Mouse (Mus musculus): ENCODE results near the gene Gm9944.

Gene Gm9944

DNA sequence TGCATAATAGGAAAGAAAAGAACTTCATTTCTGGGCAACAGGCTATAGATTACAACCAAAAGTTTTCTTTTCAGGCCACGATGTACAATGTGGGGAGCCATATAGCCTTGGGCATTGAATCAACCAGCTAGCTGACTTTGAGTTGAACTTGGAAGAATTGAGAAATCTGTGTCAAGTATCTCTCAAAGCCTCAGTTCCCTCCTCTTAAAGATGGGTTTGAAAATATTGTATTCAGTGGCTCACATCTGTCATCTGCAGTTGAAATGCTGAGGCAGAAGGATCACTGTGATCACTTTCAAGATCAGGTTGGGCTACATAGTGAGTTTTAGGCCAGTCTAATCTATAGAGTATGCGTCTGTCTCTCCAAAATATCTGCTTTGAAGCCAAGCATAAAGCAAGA, at the start of gene Gm9944:
Gm9944 (minus strand) TSS at position 101 of the 400 bp plus-strand sequence.
- in situ Hi-C loops (cut with MboI, MseI): no loop called here

DNA sequence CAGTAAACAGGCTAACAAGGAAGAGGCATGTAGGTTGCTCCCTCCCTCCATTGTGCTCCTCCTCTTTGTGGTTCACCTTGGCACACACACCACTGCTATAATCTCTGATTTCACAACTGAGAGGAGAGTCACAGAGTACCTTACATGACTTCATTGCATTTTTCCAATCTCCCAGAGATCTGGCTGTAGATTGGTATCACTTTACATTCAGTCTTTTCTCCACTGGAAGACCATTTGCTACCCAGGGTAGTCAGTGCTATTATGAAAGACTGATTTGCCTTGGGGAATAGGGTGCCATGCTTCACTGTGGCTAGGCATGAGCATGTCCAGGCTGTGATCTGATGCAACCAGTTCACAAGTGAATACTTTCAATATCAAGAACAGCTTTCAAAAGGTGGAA, 40.2 kb upstream of the Gm9944 start:
- in situ Hi-C loops (cut with MboI, MseI): no loop called here

GRCm38 (mm10) chr4:144468091-144468490, 15.0 kb upstream of the Gm9944 start:
- in situ Hi-C loops (cut with MboI, MseI): no loop called here

DNA sequence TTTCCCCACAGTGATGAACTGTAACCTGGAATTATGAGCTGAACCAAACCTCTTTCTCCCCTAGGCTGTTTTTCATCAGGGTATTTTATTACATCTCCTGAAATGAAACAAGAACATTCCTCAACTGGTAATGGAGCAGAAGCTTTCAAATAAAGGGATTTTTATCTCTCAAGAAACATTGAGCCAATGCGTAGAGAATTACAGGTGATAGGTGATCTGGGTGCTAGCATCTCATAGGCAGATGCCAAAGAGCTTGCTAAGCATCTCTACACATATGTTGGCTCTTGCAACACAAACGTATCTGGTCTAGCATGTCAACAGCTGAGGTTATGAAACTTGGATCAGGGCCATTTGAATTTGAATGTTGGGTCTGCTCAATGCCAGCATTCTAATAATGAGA, 12.1 kb upstream of the Gm9944 start:
- in situ Hi-C loops (cut with MboI, MseI): no loop called here

- in situ Hi-C loops (cut with MboI, MseI): no loop called here
These were observed 10.5 kb upstream of the Gm9944 start, which contains the start of gene Aadacl3 for GRCm38 (mm10) chr4:144463656-144464055. Gene Aadacl3 (minus strand): TSS chr4:144463756.

DNA sequence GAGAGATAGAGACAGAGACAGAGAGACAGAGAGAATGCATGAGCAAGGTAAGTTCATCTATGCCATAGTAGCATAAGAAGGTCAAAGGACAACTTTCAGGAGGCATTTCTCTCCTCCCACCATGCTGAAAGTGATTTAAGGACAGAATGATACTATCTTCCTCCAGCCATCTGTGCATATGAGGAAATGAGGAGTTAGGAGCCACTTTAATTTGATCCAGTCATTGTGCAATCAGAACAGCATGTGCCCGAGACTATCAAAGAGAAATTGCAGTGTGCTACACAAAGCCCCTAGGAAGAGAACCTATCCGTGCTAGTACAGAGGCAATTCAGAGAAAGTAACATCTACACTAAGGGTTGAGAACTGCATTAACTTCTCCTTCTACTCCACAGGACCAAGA, 4.6 kb downstream of the Gm9944 start:
- in situ Hi-C loops (cut with MboI, MseI): no loop called here

DNA sequence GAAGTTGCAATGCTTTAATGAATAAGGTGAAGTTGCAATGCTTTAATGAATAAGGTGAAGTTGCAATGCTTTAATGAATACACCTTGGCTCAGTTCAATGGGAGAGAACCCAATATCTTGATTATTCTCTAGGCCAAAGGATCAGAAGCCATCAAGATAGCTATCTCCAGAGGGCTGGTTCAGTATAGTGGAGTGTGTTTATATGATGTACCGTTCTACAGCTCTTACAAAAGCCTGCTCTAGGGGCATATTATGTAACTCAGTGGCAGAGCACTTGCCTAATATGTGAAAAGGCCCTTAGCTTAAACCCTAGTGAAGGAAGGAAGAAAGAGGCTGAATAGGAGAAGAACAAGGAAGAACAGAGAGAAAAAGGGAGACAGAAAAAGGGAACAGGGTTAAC, 11.5 kb downstream of the Gm9944 start:
- in situ Hi-C loops (cut with MboI, MseI): no loop called here

- in situ Hi-C loops (cut with MboI, MseI): no loop called here
These were observed 12.0 kb downstream of the Gm9944 start for GRCm38 (mm10) chr4:144441095-144441494.

DNA sequence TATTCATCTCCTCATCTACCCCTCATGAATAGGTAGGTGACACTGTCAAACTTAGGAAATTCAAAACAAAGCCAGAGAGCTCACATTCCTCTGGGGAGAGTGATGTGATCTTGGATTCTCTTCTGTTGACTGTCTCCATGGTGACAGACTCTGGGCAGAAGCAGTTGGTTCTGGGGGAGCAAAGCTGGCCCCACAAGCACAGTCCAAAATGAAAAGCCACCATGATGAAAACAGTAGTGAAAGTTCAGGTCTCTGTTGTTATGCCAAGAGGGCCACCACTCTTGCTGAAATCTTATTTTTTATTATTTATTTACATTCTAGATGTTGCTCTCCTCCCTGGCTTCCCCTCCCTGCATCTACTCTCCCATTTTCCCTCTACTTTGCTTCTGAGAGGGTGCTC, 14.4 kb downstream of the Gm9944 start, which contains the start of gene 1700012P22Rik:
1700012P22Rik (minus strand) TSS at position 101 of the 400 bp plus-strand sequence.
- in situ Hi-C loops (cut with MboI, MseI): no loop called here

GRCm38 (mm10) chr4:144433216-144433615, 19.9 kb downstream of the Gm9944 start:
- in situ Hi-C loops (cut with MboI, MseI): no loop called here

GRCm38 (mm10) chr4:144430723-144431122, 22.4 kb downstream of the Gm9944 start:
- in situ Hi-C loops (cut with MboI, MseI): no loop called here

GRCm38 (mm10) chr4:144428868-144429267, 24.2 kb downstream of the Gm9944 start:
- in situ Hi-C loops (cut with MboI, MseI): no loop called here

DNA sequence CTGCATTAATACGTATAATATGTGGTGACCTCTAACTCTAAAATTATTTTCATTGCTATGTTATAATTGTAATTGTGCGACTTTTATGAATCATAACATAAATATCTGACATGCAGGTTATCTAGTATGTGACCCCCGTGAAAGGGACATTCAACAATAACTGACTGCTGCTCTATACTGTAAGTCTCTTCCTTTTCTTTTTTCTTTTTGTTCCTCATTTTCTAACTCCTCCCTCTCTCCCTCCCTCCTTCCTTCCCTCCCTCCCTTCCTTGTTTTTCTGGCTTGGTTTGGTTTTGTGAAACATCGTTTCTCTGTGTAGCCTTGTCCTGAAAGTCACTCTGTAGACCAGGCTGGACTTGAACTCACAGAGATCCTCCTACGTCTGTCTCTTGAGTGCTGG, 28.5 kb downstream of the Gm9944 start:
- in situ Hi-C loops (cut with MboI, MseI): no loop called here

GRCm38 (mm10) chr4:144420644-144421043, 32.5 kb downstream of the Gm9944 start:
- in situ Hi-C loops (cut with MboI, MseI): no loop called here

DNA sequence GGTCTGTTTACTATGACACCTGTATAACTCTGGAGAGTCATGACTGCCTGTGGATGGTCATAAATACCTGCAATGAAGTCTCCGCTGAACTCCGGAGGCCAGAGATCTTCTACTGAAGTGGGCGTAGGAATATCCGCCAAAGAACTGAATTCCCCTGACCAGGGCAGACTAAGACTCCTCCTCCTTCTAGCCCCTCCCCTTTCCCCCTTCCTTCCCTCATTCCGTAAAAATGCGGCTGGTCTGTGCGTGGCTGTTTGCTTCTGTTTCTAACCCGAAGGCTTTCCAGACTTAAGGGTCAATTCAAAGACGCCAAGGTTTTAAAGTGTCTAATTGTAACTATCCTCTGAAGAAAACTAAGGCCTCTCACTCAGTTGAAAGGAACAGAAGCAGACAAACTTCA, 44.8 kb downstream of the Gm9944 start, which contains the start of gene Pramef12:
Pramef12 (minus strand) TSS at position 175 of the 400 bp plus-strand sequence.
- in situ Hi-C loops (cut with MboI, MseI): no loop called here

DNA sequence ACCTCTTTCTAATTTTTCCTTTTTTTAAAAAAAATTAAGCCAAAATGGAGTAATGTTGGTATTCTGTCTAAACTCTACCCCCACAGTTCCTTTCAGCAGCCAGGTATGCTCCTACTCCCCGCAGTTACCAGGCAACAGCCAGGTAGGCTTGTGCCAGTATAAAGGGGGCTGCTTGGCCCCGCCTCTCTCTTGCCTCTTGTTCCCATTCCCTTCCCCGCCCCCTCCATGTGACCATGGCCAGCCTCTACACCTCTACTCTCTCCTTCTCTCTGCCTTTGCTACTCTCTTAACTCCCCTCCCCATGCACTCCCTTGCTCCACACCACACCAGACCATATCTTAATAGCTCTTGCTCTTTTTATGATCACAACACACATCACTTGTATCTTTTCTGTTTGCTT, 46.9 kb downstream of the Gm9944 start:
- in situ Hi-C loops (cut with MboI, MseI): no loop called here

GRCm38 (mm10) chr4:144404456-144405086, 48.5 kb downstream of the Gm9944 start:
- in situ Hi-C loops (cut with MboI, MseI): no loop called here
